Mouse (Mus musculus): ENCODE data around the gene Mapk7.
A peak's percentile ranks its signal among the peaks of the same experiment; 100 is the strongest.

The Mapk7 gene

DNA sequence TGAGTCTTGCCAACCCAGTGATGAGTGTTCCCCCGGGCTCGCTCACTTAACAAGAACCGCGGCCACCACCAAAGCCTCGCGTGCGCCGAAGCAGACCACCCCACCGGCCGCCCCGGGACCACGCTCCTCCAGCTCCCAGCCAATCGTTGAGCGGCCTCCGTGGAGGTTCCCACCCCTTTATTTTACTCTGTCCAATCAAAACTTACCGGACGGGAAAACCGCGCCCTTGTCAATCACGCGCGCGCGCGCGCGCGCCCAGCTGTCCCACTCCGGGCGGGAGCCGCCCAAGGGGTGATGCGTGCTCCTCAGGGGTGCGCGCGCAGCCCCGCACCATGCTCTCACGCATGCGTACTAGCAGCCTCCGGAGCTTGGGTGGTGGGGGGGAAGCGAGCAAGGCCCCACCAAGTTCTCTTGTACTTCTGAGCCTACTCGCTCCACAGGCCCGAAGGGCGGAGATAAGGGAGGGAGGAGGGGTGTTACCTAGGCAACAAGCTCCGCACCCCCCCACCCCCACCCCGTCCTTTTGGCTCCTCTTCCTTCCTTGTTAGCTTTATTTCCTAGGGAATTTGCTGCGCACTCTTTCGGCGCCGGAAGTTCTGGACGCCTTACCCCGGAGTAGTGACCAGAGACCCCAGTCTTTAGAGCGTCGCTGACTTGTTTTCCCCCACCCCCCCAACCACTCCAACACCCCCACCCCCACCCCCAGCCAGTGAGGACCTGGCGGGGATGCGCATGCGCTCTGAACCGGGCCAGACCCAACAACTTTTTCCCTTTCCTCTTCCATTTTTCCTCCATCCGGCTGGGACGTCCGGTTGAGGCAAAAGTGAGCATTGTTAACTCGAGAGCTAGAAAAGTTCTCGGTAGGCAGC lies at the start of gene Mapk7:
Mapk7 (minus strand) TSS at position 278 of the 869 bp plus-strand sequence.
- peak; percentile 99 for DNase-seq (ENCODE audit: low read depth, low spot score)

DNA sequence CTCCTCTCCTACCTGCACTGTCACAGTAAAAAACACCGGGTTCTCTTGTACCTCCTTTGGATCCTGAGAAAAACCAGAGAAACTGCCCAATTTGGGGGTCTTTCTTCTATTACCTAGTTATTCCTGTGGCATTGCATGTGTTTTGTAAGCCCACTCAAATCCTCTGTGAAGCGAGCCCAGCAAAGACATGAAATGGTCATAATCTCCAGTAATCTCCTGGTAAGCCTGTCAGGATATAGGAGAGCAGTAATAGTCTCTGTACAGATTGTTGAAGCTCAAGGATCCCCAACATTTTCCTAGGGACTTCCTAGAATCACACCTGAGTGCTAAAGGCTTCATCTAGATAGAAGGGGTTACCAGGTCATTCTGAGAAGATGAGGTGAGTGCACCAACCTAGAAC lies 46.9 kb upstream of the Mapk7 start:
- no peak for DNase-seq (ENCODE audit: low read depth, low spot score)

DNA sequence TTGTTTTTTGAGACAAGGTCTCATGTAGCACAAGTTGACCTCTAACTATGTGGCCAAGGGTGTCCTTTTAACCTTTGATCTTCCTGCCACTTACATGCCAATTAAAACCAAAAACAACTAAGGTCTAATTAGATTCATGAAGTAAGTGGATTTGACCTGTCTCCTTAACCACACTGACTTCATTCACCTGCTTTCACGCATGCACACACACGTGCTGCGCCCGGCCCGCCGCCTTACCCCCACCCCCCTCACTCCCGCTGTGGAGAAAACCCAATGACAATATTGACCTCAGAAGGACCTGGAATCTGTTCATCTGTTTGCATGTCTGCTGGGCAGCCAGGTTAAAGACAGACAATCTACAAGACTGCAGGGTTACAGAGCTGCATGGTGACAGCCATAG lies 46.4 kb upstream of the Mapk7 start:
- no peak for DNase-seq (ENCODE audit: low read depth, low spot score)

DNA sequence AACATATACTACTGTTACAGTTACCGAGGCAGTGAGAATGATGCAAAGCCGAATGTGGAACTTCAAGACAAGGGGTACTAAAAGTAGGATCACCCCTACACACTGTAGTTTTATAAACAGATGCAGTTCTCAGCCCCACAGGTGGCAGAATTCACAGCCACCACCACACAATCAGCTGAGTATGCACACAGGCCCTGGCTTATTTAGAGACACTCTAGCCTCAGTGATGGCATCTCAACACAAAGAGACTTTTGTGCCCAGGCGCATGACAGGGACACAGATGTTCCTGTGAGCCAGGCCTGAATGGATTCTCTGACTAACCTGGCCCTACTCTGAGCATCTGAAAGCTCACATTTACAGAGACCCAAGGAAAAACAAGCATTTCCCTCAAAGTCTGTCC lies 43.2 kb upstream of the Mapk7 start:
- no peak for DNase-seq (ENCODE audit: low read depth, low spot score)

DNA sequence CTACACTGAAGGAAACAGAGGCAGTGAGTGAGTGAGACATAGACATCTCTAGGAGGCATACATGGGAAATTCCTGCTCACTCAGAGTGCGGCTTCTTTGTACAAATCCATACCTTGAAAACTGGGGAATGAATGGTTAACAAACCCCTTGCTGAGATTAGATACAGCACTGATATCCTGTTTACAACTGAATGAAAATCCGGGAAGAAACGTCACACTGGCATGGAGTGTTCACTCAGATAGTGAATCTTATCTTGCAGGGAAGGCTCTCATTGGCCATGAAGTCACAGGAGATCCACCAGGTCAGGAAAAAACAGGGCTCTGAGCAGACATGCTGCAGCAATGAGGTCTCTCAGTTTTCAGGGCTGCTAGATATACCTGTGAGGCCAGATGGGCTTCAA lies 42.7 kb upstream of the Mapk7 start:
- no peak for DNase-seq (ENCODE audit: low read depth, low spot score)

DNA sequence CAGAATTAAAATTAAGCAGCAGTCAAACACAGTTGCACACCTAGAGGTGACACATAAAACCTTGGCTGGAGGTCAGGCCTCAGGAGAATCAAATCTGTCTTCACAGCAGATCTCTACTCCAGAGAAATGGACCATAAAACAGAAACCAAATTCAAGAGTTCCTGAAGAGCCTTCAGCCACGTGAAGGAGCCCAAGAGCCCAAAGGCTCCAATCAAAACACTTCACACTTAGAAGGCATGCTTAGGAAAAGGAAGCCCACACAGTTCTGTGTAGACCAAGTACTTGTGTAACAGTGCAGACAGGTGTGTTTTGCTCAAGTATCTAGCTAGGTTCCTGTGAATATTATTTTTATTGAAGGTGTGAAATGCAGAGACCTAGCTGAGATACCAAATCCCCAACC lies 41.3 kb upstream of the Mapk7 start:
- DNase-seq (ENCODE audit: low read depth, low spot score), result no peak

DNA sequence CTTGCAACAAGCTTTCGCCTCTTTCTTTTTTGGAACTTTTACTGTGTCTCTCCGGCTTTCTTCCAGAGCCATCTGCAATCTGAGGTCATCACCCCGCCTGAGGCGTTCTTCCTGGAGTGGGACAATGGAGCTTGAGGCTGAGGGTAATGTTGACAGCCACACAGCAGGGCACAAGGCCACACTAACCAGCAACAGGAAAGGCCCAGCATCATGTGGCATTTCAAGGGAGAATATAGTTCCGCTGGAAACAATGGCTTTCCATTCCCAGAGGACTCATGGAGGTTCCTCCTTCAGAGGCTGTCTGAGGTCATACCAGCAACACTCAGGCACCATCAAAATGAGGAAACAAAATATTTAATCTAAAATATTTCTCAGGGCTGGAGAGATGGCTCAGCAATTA lies 39.4 kb upstream of the Mapk7 start:
- no peak for DNase-seq (ENCODE audit: low read depth, low spot score)

DNA sequence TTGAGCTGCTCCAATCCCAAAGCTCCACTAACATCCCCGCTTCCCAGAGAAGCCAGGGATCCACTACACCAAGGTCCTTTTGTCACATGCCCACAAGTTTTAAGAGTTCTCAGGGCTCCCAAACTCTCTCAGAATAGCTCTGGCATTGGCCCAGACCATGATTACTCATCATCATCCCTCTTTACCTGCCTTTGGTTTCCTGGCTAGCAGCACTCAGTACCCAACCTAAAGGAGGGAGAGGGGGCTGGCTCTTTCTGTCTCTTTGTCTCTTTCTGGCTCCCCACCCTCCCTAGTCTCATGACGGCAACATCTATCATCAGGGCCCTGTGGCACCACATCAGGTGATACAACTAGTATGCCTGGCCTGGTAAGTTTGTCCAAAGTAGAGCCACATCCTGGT lies 38.6 kb upstream of the Mapk7 start:
- no peak for DNase-seq (ENCODE audit: low read depth, low spot score)

DNA sequence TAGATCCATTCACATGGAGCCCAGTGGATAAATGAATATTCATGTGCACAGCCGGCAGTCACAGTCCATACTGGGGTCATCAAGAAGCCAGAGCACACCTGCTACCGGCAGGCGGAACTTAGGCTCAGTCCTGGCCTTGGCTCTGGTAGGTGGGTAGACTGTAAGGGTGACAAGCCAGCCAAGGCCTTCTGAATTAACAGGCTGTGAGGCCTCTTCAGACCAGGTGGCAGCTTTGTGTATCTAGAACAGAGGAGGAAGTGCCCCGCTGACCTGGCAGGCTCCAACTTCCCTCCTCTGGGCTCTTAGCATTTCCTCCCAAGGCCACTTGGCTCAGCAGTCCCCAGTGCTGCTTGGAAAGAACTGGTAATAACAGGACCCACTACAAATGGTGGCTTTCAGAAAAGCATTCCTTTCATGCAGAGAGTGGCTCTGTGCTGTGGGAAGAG lies 35.1 kb upstream of the Mapk7 start:
- no peak for DNase-seq (ENCODE audit: low read depth, low spot score)

DNA sequence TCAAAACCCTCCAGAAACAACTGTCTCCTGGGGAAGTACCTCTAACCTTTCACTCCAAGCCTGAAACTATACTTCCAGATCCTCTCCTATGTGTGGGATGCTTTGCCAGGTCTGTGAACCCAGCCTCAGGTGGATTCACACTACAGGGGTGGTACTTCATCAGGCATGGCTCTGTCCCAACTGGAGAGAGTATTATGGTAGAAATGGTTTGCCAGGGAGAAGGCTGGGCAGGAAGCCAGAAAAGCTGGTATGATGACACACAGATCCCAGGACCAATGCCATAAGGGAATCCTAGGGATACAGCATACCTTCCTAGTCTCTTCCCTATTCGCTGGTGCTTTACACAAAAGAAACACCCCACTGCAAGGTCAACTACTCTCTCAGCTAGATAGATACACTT lies 32.7 kb upstream of the Mapk7 start:
- DNase-seq (ENCODE audit: low read depth, low spot score), result no peak

DNA sequence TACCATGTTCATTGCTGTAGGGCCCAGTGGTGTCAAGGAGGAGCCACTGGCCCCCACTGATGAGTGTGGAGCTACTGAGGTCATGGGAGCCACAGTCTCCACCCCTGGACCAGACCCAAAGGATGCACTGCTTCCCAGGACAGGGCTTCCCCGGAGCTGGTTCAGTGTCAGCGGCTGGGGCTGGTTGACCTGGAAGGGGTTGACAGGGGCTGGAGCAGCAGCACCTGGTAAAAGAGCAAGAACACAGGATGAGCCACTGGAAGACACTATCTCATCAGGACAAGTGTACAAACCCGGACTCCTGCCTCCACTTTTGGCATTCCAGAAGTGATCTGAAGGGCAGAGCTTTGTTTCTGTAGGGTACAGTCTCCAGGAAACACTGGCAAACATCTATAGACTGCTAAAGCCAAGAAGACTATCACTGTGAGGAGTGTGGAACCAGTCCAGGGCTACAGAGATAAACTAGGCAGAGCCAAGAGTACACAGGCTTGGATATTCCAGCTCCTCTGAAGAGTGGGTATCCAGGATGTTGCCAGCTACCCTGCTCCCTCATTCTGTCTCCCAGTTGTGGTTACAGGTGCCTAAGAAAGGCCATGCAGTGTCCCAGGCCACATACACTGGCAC lies 25.4 kb upstream of the Mapk7 start:
- DNase-seq (ENCODE audit: low read depth, low spot score), result no peak

DNA sequence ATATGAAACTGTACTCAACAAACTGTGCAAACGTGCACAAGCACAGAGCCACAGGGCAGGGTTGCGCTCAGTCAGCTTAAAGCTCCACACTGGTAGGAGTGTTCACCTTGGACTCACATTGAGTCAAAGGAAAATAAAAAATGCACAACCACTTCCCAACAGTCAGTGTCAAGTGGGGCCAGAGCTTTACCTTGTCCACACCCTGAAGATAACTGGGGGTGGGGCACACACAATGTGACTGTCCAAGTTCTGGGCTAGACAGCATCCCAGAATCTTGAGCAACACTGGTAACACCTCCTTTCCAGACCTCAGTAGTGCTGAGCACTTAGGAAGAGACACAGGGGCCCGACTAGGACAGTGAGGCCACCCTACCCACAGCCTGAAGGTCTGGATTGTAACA lies 24.7 kb upstream of the Mapk7 start:
- DNase-seq (ENCODE audit: low read depth, low spot score), result no peak

DNA sequence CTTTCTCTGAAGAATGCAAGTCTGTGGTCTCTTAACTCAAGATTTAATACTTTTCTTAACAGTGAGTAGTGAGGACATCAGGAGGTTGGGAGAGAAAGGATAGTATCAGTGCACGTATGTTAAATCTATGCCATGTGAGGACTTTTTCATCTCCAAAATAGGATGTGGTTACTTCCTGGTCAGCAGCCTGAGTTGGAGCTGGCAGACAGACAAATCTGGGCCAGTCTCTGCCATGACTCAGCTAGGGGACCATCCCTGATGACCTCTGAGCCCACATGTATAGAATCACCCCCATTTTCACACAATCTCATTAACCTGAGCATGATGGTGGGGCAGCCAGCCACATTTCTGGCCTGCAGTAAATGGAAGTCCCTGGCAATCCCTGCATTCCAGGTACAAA lies 23.8 kb upstream of the Mapk7 start:
- DNase-seq (ENCODE audit: low read depth, low spot score), result no peak

DNA sequence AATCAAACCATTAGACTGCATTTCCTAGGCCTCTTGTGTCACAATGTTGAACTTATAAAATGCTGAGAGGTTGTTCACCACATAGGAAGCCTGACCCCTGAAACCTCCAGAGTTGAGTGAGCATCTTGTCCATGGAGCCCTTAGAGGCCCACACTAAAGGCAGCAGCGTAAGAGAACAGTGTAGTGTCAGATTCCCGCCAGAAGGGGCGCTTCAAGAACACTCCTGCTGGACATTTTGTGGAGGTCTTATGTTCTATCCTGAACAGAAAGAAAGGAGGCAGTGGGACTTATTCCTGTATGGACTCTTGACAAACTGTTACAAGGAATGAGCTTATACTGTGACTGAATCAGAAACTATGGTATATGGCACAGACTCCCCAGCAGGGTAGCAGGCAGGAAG lies 20.7 kb upstream of the Mapk7 start:
- peak; percentile 45 for DNase-seq (ENCODE audit: low read depth, low spot score)

DNA sequence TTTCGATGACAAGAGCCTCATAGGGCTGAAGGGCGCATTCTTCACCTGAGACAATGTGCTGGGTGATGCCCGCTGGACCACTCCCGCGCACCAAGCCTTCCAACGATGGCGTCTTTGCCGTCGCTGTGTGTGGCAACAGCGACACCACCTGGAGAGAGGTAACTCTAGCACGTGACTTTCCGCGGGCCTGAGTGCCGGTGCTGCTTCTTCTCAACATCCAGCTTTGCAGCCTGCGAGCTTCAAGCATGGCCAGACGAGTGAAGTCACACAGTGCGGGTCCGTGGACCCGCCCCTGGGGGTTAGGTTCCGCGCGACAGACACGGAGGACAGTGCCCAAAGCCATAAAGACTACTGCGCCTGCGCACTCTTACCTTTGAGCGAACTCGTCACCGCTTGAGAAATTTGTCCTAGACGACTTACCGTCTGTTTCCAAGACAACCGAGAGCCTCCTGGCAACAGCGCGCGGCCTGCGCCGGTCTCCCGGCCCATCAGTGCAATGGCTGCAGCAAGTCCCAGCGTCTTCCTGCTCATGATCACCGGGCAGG lies 10.6 kb upstream of the Mapk7 start, which contains the start of gene B9d1:
B9d1 (plus strand) TSS at position 432 of the 545 bp plus-strand sequence.
- DNase-seq (ENCODE audit: low read depth, low spot score), result peak; percentile 97

DNA sequence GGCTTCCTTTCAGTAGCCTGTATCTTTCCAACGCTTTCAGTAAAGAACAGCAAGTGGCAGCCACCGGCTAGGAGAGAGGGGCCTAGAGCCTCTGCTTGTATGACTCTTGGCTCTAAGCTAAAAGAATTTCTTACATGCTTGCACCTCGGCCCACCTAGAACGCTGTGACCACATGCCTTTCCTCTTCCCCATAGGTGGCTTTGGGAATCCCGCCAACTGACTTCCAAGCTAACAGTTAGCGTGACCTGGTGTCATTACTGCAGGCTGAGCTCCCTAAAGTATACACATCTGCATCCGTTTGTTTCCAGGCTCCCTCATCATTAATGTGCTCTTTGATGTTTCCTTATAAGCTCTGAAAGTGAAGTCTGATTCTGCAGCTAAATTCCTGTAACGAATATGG lies 9.7 kb upstream of the Mapk7 start:
- DNase-seq (ENCODE audit: low read depth, low spot score), result no peak

DNA sequence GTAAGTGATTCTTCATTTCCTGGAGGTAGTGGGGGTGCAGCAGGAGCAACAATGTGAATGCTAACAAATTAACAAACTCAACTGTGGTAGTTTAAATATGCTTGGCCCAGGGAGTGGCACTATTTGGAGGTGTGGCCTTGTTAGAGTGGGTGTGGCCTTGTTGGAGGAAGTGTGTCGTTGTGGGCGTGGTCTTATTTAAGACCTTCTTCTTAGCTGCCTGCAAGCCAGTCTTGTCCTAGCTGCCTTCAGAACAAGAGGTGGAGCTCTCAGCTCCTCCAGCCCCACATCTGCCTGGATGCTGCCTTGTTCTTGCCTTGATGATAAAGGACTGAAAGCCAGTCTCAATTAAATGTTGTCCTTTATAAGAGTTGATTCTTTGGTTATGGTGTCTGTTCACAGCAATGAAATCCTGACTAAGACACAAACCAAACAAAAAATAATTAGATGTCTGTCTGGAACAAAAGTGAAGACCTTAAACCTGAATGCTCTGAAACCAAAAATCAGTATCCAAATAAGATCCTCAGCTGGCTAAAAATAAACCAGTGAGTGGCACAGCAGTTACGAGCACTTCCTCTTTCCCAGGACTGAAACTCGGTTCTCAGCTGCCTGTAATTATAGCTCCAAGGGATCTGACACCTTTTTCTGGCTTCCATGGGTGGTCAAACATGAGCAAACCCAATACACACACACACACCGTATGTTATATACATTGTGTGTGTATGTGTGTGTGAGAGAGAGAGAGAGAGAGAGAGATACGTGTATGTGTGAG lies 4.7 kb upstream of the Mapk7 start:
- DNase-seq (ENCODE audit: low read depth, low spot score), result peak; percentile 36

DNA sequence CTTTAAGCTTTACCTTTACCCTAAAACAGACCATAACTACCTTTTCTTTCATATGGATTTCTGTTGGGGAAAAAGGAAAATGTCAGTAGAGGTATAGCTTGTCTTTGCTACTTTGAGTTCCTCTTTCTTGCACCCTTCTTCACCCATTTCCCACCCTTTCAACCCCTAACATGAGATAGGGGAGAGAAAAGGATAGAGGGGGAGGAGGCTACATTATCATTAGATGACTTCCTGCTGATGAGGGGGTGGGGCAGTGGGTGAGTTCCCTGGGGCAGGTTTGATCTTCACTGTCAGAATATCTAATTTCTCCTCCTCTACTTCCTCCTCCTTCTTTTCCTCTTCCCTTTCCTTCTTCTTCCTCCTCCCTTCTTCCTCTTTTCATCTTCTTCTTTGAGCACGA lies 3.3 kb upstream of the Mapk7 start:
- DNase-seq (ENCODE audit: low read depth, low spot score), result no peak

DNA sequence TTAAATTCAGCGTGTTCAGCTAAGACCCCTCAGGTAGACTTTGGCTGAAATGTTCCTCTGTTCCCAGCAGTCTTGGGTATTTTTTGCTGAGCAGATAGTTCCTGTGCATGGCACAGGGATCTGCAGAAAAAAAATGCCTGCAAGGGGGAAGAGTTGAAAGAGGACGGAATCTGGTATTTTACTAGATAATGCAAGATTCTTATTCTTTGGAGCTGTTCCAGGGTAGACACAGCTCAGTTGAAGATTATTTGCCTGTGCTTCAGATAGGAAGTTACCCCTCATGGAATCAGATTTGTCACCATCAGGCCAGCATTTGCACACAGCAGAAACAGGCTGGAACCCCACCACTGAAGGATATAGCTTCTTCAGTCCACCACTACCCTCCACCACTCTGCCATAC lies 1.3 kb upstream of the Mapk7 start:
- DNase-seq (ENCODE audit: low read depth, low spot score), result no peak

DNA sequence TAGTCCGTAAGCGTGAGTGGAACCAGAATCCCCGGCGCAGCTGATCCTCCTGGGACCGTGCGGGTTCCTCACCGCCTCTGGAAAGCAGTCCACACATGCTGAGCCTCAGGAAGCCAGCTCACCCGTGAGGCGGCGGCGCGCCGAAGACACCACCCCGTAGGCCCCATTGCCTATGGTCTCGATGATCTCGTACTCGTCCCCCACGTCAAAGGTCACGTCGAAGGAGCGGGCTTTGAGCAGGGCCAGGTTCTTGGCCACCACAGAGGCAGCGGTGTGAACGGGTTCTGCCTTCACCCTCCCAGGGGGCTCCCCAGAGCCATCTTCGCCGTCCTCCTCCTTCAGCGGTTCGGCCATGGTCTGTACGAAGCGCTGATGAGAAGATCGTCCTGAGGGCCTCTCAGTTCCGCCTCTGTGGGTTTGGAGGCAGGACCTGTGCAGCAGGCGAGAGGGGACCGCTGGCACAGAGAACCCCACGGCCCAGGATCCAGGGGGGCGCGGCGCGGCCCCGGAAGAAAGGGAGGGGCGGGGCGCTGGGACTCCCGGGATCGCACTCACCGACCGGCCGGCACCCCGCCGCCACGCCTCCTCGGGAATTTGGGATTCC lies 579 bp downstream of the Mapk7 start:
- DNase-seq (ENCODE audit: low read depth, low spot score), result peak; percentile 59

DNA sequence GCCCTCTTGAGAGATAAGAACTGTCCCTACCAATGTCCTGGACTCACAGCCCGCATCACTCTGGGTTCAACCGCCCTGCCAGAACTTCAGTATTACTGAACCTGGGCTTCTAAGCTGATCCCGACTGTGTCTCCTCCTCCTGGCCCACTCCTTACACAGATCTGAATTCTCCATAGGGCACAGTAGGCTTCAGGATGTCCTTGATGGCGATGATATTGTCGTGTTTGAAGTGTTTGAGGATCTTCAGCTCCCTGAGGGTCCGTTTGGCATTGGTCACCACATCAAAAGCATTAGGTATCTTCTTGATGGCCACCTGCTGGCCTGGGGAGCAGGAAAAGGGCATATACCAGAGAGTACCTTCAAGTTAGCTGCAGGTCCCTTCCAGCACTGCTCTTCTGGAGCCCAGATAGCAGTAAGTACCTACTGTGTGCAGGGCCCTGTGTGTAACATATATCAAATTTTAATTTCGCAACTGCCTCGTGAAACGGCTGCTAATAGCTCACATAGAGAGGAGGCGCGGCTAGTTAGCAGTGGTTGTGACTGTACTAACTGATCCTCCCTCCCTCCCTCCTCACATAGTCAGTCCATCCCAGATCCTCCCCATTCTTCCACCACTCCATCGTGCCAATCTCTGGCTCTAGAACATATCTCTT lies 1.3 kb downstream of the Mapk7 start:
- no peak for DNase-seq (ENCODE audit: low read depth, low spot score)

Data from CD4-positive, CD25-positive, alpha-beta regulatory T cell, adult 2 months (primary cell).